Mouse (Mus musculus) cerebellum, adult 2 months (tissue): ENCODE measurements around the gene Icam5.

ENCODE experiments used
- CTCF ChIP-seq: fragments of 200-500 bp; IDR thresholded peaks from 2 replicates; pipeline ENCODE4 v1.5.1; 2011; ENCODE audit warnings: low read depth, mild to moderate bottlenecking, control low read depth, low read length, moderate library complexity, borderline replicate concordance; ENCODE audit not compliant: insufficient read depth
- POLR2A ChIP-seq: fragments of 200-500 bp; IDR thresholded peaks from 2 replicates; pipeline ENCODE4 v1.6.1; 2011; ENCODE audit warnings: low read length, control low read depth, borderline replicate concordance; ENCODE audit not compliant: insufficient read depth

DNA sequence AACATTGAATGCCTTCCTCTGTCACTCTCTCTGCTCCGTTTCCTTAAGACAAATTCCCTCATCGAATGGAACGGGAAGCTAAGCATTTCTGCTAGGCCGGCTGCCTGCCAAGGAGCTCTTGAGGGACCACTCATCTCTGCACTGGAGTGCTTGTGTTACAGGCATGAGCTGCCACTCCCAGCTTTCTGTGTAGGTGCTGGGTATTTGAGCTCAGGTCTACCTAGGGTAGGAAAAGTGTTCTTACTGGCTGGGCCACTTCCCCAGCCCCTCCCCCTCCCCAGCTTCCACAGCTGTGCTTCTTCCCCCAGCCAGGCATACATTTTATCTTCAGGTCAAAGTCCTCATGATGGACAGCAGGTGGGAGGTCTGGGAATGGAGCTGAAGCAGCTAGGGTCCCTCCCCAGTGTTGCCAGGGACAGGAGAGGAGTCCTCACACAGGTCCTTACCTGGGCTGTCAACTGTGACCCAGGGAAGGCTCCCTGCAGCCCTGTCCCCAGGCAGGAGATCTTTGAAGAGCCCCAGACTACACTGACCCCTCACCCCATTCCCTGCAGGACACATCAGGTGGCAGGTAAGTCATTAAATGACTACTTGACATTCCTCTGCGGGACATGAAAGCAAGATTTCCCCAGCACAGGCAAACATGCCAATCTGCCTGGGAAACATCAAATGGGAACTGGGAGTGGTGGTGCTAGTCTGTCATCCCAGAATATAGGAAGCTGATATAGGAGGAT lies 38.5 kb upstream of the Icam5 start:
- no peak for TF ChIP-seq POLR2A
- no peak for TF ChIP-seq CTCF
